Comparison of ENCODE assay signal across 12 mouse cellular contexts in the genomic region with DNA sequence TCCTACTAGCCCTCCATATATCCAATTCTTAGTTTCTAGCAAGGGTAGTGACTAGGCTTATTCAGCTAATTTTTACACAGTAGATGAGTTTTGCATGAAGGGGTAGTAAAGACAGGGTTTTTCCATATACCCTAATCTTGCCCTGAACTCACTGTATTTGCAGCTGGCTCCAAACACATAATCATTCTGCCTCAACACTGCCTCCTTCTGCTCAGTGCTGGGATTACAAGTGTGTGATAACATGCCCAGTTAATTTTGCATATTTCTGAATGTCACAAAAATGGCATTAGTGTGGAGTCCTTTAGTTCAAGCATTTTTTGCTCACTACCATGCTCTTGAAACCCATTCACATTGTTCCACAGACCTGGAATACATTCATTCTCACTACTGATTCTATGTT. TPM values are rescaled to one million over a fixed set of nuclear protein-coding genes. Genes with fewer than 3 reads are reported as not detected.
DNase-seq lines count a peak whose midpoint lies in the region; ATAC-seq and TF ChIP-seq lines count a peak whose summit lies in the region.
"Had no signal": no experiment of that assay in that cellular context is flagged by ENCODE, and none has a peak within 500 bp of the region (broad histone marks: within the 10 kb centered on the region; RNA-seq: fewer than 3 reads in every experiment).

No protein-coding gene starts in this region.

- TF ChIP-seq POLR2A in lung, adult 2 months (IDR thresholded peaks at IDR 0.05; ENCODE audit: borderline replicate concordance, extremely low read depth, low read depth, low read length): no peak

- peak; percentile 55 for TF ChIP-seq CTCF in lung, postnatal 0 days (IDR thresholded peaks at IDR 0.05)
- TF ChIP-seq CTCF in lung, adult 2 months (IDR thresholded peaks at IDR 0.05; ENCODE audit: insufficient read depth, low read length): no peak
- TF ChIP-seq CTCF in hindbrain, postnatal 0 days (IDR thresholded peaks at IDR 0.05; ENCODE audit: low read depth): no peak

- H3K9ac ChIP-seq in lung, postnatal 0 days (replicated peaks; ENCODE audit: low read depth): no peak overlapping the region
- H3K9ac ChIP-seq in hindbrain, postnatal 0 days (replicated peaks; ENCODE audit: low read length): no peak overlapping the region
- H3K9ac ChIP-seq: embryonic facial prominence, embryonic 13.5 days had no signal

- H3K27me3 ChIP-seq in lung, postnatal 0 days (replicated peaks; ENCODE audit: insufficient read depth, low read length): no peaks in the 10 kb centered on the region
- H3K27me3 ChIP-seq in hindbrain, postnatal 0 days (ENCODE audit: insufficient read depth, low read length): no peaks in the 10 kb centered on the region
- H3K27me3 ChIP-seq: embryonic facial prominence, embryonic 13.5 days had no signal

- H3K4me2 ChIP-seq in lung, postnatal 0 days (replicated peaks; ENCODE audit: low read depth, low read length): no peak overlapping the region
- H3K4me2 ChIP-seq in hindbrain, postnatal 0 days (ENCODE audit: low read depth, low read length): no peak overlapping the region
- H3K4me2 ChIP-seq: embryonic facial prominence, embryonic 13.5 days had no signal

- ATAC-seq in lung, postnatal 0 days: no peak
- no peak for ATAC-seq in hindbrain, postnatal 0 days

- no peak for DNase-seq in lung, postnatal 0 days (ENCODE audit: low spot score)
- no peak for DNase-seq in lung, adult 2 months
- DNase-seq in ES-CJ7 (ENCODE audit: low read depth, low spot score): peak; percentile 8
- peak; percentile 6 for DNase-seq in c-Kit-positive CD71-negative TER-119-negative erythroid progenitor cells, embryonic 14.5 days (ENCODE audit: low read depth)
- DNase-seq in thymus, postnatal 14 days: peak; percentile 33
- no peak for DNase-seq in adrenal gland, adult 2 months
- DNase-seq in hindbrain, postnatal 0 days (ENCODE audit: low spot score): no peak
- DNase-seq: cerebellum, adult 11-12 months; heart, postnatal 10 days; left cerebral cortex, postnatal 4 days; right cerebral cortex, postnatal 25 days had no signal

- H3K27ac ChIP-seq in lung, postnatal 0 days (ENCODE audit: low read length): no peak overlapping the region
- H3K27ac ChIP-seq in hindbrain, postnatal 0 days: no peak overlapping the region
- H3K27ac ChIP-seq: embryonic facial prominence, embryonic 13.5 days had no signal

- no peaks in the 10 kb centered on the region for H3K4me1 ChIP-seq in lung, postnatal 0 days (ENCODE audit: insufficient read depth, low read depth, low read length)
- no peaks in the 10 kb centered on the region for H3K4me1 ChIP-seq in lung, adult 2 months (ENCODE audit: control insufficient read depth, insufficient read depth, low read length)
- H3K4me1 ChIP-seq in hindbrain, postnatal 0 days (ENCODE audit: insufficient read depth, low read length): no peaks in the 10 kb centered on the region
- H3K4me1 ChIP-seq: embryonic facial prominence, embryonic 13.5 days had no signal

- no peaks in the 10 kb centered on the region for H3K9me3 ChIP-seq in lung, postnatal 0 days (ENCODE audit: low read length)
- no peaks in the 10 kb centered on the region for H3K9me3 ChIP-seq in hindbrain, postnatal 0 days (ENCODE audit: low read length)
- H3K9me3 ChIP-seq: embryonic facial prominence, embryonic 13.5 days had no signal

- H3K4me3 ChIP-seq in lung, postnatal 0 days (ENCODE audit: low read depth, low read length): no peak overlapping the region
- no peak overlapping the region for H3K4me3 ChIP-seq in lung, adult 2 months (replicated peaks; ENCODE audit: extremely low read depth, low read depth, low read length)
- no peak overlapping the region for H3K4me3 ChIP-seq in hindbrain, postnatal 0 days (ENCODE audit: low read length)
- H3K4me3 ChIP-seq: embryonic facial prominence, embryonic 13.5 days had no signal

- TF ChIP-seq EP300 in lung, postnatal 0 days (IDR thresholded peaks at IDR 0.05): no peak

- H3K36me3 ChIP-seq in lung, postnatal 0 days (ENCODE audit: insufficient read depth, low read length): no peaks in the 10 kb centered on the region
- no peaks in the 10 kb centered on the region for H3K36me3 ChIP-seq in hindbrain, postnatal 0 days (ENCODE audit: insufficient read depth, low read length)
- H3K36me3 ChIP-seq: embryonic facial prominence, embryonic 13.5 days had no signal

RNA-seq across cellular contexts. Expression of a gene that starts 44.0 kb away (rescaled TPM):
- 7.9 TPM in 2 replicates for polyA plus RNA-seq in lung, postnatal 0 days (2015; fragmentation: Nextera tagmentation; extraction: Ambion mirVana)
- polyA plus RNA-seq in lung, adult 2 months (2012; rRNA removed): 2.1 and 3.8 TPM in 2 replicates
- 1 to 10 TPM; 2.3 to 2.6 TPM for total RNA-seq in adrenal gland, adult 2 months (2021)
- polyA plus RNA-seq in adrenal gland, adult 2 months (2012; rRNA removed): 0.22 and 0.51 TPM in 2 replicates
- 10.8 and 11.0 TPM in 2 replicates for total RNA-seq in hindbrain, postnatal 0 days (2014; rRNA removed)
- 3.7 and 4.0 TPM in 2 replicates for polyA plus RNA-seq in hindbrain, postnatal 0 days (2015; fragmentation: Nextera tagmentation; extraction: Ambion mirVana)

Comparison
In these comparisons a context has a peak if more than half of its experiments do, and no peak if none do; other contexts are left out.
1. DNase-seq: peak in ES-CJ7 (single experiment), c-Kit-positive CD71-negative TER-119-negative erythroid progenitor cells, embryonic 14.5 days (single experiment) and thymus, postnatal 14 days (single experiment); none in lung, postnatal 0 days (single experiment), lung, adult 2 months (single experiment), adrenal gland, adult 2 months (single experiment) and hindbrain, postnatal 0 days (single experiment).